Mouse (Mus musculus) urinary bladder, postnatal 36 days (tissue): ENCODE data around the gene Nphs2.

Source experiments
- DNase-seq, 2 experiments: peaks; one replicate each; pipeline ENCODE4 v3.0.0; 2022; ENCODE audit warnings: low spot score in 2 of 2, mixed read lengths in 1 of 2

Nphs2 gene

DNA sequence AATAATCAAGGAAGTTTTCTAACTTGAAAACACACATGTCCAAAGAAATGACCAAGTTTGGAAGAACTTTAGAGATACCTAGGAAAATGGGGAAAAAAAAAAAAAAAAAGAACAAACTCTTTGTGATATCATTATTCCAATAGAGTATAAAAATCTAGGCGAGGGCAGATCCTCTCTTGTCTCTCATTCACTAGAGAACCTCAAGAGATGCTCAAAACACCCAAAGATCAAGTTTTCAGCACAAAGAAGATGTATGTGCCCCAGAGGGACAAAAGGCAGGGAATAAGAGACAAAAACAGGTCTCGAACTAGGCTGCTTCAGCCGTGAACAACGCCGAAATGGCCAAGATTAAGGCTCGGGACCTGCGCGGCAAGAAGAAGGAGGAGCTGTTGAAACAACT, 55.2 kb downstream of the Nphs2 start, which contains the start of gene Gm2000:
Gene Gm2000 (plus strand): TSS at position 301 of the 400 bp plus-strand sequence.
- no peak for DNase-seq
